Mouse (Mus musculus): ENCODE results near the gene Gm26992.
"Not testable (repeated sequence)": the region's sequence is repeated elsewhere in the genome, so short reads cannot be mapped to it uniquely, and the experiment has no call there.

Gm26992 gene

GRCm38 (mm10) chrX:103421710-103422109, at the start of gene Gm26992:
Gene Gm26992 (plus strand): TSS chrX:103422010.
- DNase-seq: no peak

DNA sequence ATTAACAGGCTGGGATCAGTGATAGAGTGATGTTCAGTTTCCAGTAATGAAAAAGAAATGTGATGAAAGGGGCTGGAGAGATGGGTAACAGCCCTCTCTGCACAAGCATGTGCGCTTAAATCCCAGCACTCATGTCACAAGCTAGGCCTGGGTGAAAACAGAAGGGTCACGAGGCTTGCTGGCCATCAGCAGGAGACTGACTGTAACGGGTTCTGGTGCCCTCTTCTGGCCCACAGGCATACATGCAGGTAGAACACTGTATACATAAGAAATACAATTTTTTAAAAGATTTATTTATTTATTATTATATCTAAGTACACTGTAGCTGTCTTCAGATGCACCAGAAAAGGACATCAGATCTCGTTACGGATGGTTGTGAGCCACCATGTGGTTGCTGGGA, 47.6 kb upstream of the Gm26992 start:
- no peak for DNase-seq

- DNase-seq: no peak
Observed at GRCm38 (mm10) chrX:103384528-103384927, 37.3 kb upstream of the Gm26992 start.

GRCm38 (mm10) chrX:103388131-103388530, 33.7 kb upstream of the Gm26992 start:
- DNase-seq: no peak

GRCm38 (mm10) chrX:103393841-103394240, 28.0 kb upstream of the Gm26992 start:
- no peak for DNase-seq

DNA sequence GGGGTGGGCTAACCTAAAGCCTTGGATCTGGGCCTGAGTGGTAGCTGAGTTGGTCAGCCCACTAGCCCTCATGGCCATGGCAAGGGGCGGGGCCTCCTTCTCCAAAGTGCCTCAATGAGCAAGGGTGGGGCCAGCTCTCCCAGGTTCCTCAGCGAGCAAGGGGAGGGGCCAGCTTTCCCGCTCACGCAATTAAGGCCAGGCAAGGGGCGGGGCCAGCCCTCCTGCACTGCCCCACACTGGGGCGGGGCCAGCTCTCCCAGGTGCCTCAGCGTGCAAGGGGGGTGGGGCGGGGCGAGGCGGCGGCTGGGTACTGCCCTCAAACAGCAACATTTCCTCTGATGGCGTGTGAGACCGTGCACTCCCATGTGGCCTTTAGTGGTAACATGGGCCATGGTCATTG, 16.8 kb upstream of the Gm26992 start:
- DNase-seq: no peak

DNA sequence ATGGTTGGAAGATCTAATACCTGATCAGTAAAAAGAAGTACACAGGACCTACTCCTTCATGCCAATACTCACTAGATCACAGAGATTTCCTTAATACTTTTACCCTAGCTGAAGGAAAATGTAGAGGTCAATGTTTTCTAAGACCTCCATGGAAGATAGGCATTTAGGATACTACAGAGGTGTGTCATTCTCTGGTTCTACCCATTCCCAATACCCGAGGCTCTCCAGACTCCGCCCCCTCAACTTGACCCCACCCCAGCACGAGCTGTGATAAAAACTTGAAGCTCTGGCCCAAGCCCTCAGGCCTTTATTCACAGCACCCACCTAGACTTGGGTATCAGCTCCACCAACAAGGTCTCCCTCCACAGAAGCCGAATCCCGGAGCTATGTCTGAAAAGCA, 7.6 kb upstream of the Gm26992 start, which contains the start of gene Tsx:
Tsx (plus strand) TSS at position 301 of the 400 bp plus-strand sequence.
- no peak for DNase-seq

GRCm38 (mm10) chrX:103427677-103428076, 5.9 kb downstream of the Gm26992 start:
- no peak for DNase-seq

DNA sequence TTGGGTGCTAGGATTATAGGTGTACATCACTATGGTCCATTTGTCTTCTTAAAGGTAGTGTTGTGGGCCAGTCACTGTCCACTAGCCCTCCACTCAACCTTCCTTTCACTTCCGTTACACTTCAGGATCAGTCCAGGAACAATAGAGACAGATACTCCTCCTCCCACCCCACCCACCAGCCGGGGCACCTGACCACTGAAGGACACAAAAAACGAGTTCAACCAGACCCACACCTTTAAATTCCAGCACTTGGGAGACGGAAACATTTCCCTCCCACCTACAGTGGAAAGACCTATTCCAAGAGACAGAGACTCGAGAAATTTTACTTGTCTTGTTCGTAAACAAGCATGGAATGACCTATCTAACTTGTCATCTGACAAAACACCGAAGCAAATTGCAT, 10.5 kb downstream of the Gm26992 start:
- DNase-seq: no peak

DNA sequence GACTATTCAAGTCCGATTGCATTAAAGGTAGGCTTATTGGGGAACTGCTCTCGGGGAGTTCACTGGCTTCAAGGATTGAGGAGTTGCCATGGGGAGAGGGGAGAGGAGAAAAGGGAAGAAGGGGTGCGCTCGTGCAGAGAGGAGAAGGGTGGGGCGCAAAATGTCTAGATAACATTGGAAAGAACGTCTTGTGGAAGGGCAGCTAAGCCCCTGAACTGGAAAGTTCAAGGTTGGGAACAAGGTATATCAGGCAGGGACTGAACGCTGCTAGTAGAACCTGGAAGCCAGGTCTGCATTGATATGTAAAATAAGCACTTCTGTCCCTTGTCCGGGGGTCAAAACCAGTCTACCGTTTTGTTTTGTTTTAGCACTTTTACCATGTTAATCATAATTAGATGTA, 16.2 kb downstream of the Gm26992 start:
- DNase-seq: no peak

DNA sequence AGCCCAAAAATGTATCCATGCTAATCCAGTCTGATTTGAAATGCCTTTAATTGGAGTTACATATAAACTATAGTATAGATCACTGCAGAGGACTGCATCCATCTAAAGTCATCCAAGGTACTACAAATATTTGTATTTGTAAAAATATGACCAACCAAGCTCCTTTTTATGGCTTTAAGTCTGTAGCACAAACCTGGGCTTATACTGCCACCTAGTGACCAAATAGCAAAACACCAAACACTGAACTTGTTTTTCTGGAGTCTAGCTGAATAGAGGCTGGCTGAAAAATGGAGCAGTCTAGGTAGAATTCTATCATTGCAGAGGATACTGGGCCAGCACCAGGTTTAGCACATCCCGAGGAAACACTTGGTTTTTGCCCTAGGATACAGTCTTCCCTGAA, 19.0 kb downstream of the Gm26992 start:
- no peak for DNase-seq

DNA sequence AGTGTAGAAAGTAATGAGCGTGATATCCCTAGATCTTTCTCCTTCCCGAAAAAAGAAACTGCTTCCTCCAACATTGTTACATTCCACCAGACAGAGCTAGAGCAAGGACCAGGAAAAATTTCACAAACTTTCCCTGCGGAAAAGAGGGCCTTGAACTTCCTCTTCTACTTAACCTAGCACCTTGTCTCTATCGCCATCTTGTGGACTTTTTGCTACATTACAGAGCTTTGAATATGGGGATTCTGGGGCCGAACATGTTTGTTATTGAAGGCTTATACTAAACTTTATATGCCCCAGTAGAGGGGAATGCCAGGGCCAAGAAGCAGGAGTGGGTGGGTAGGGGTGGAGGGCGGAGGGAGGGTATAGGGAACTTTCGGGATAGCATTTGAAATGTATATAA, 21.9 kb downstream of the Gm26992 start:
- no peak for DNase-seq

DNA sequence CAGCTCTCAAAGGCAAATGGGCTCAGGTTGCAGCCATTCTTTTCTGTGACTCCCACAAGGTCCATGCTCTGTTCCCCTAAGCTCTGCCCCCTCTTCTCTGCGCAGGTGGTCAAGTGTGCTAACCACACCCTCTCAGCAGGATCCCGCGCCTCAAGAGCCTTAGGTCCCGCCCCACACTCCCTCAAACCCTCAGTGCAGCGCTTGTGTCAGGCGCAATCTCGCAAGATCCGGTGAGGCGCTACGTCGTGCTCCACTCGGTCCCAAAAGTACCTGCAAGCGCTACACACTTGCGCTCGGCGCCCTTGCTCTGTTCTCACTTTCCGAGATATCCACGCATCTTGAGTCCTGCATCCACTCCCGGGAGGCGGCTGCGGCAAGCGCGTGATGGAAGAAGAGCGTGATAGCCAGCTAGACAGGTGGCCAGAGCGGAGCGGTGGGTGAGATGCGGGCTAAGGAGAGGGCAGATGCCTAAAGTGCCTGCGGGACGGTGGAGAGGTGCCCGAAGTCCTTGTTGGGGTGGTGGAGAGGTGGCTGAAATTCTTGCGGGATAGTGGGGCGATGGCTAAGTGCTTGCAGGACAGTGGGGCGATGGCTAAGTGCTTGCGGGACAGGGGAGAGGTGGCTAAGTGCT, 25.8 kb downstream of the Gm26992 start:
- DNase-seq: no peak

GRCm38 (mm10) chrX:103448429-103448828, 26.6 kb downstream of the Gm26992 start:
- not testable (repeated sequence) for DNase-seq

DNA sequence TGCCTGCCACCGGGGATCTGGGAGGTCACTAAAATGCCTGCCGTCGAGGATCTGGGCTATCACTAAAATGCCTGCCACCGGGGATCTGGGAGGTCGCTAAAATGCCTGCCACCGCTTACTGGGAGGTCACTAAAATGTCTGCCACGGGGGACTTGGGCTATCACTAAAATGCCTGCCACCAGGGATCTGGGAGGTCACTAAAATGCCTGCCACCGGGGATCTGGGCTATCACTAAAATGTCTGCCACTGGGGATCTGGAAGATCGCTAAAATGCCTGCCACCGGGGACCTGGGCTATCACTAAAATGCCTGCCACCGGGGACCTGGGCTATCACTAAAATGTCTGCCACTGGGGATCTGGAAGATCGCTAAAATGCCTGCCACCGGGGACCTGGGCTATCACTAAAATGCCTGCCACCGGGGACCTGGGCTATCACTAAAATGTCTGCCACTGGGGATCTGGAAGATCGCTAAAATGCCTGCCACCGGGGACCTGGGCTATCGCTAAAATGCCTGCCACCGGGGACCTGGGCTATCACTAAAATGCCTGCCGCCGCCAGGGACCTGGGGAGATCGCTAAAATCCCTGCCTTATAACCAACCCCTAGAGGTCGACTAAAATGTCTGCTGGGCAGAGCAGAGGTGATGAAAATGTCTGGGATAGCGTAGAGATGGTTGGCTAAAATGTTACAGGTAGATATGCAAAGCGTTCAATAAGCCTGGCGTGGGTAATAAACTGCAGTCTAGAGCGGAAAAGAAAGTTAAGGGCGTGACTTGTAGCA, 27.3 kb downstream of the Gm26992 start:
- DNase-seq: not testable (repeated sequence)

DNA sequence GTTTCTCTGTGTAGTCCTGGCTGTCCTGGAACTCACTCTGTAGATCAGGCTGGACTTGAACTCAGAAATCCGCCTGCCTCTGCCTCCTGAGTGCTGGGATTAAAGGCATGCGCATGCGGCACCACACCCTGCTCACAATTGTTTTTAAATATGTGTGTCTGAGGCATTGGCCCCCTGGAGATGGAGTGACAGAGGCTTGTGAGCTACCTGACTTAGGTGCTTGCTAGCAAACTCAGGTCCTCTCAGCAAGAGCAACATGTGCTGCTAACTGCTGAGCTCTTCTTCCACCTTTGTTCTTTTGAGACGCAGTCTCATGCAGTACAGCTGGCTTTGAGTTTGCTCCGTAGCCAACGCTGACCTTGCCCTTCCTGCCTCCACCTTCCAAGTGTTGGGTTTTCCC, 31.0 kb downstream of the Gm26992 start:
- no peak for DNase-seq

DNA sequence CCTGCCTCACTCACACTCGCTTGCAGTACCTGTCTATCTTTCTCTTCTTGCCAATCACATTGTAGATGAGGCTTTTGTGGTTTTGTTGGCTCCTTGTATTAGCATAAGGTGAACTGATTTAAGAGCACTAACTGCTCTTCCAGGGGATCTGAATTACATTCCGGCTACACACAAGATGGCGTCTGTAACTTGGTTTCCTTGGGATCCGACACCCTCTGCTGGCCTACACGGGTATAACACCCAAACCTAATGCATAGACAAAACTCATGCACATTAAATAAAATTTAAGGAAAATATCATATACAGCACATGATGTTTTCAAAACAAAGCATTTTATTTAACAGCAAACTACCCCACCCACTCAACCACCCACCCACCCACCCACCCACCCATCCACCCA, 38.2 kb downstream of the Gm26992 start:
- no peak for DNase-seq

DNA sequence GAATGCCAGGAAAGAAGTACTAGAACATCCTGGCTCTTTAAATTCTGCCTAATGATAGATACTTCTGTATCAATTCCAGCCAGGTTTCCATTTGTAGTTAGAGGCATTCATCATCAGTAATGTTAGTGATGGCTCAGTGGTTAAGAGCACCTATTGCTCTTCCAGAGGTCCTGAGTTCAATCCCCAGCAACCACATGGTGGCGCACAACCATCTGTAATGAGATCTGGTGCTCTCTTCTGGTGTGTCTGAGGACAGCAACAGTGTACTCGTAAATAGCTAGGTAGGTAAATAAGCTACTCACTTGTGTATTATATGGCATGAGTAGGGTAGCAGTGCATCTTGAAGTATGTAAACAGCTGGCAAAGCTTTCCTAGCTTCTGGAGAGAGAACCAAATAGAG, 47.2 kb downstream of the Gm26992 start:
- DNase-seq: no peak

DNA sequence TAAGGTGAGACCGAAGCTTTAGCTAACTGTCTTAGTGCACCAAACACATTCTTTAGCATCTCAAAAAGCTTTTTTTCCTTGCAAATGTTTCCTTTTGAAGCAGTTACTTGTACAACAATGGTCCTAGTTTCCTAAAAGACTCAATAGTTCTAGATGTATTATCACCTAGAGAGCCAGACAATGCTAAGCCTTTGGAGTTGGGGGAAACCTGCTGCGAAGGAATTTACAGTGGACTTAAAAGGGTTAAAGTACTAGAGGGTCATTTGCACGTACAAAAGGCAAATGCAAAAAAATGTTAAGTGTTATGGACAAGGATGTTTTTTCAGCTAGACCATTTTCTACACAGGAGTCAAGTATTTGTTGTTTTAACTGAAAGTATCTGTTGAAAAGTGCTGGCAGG, 50.5 kb downstream of the Gm26992 start:
- no peak for DNase-seq

GRCm38 (mm10) chrX:103477507-103477906, 55.7 kb downstream of the Gm26992 start:
- peak; percentile 89 for DNase-seq

- DNase-seq: no peak
Observed at GRCm38 (mm10) chrX:103481243-103482096, 59.7 kb downstream of the Gm26992 start.

GRCm38 (mm10) chrX:103482097-103482451, 60.3 kb downstream of the Gm26992 start:
- DNase-seq: no peak

DNA sequence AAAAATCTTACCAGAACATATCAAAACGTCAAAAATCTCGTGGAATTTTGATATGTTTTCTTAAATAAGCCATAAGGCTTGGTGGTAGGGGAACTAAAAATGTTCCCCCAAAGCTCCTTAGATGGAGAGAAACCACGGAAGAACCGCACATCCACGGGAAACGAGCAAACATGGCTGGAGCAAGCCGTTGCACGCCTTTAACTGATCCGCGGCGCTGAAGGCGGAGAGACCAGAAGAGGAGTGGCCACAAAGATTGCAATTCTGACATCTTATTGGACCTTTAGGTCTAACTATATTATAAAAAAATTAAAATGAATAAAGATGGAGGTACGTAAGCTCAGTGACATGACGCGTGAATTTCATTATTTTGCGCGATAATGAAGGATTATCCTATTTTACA, 61.2 kb downstream of the Gm26992 start:
- no peak for DNase-seq

- DNase-seq: no peak
Observed at GRCm38 (mm10) chrX:103484050-103484449, 62.2 kb downstream of the Gm26992 start.
